Mouse (Mus musculus) embryo, embryonic 10.5 days (tissue): ENCODE results near the gene Cacng8.

Experiments used
- DNase-seq: peaks from one replicate; pipeline ENCODE4 v3.0.0-alpha.2; 2015; ENCODE audit warnings: low spot score

The Cacng8 gene

DNA sequence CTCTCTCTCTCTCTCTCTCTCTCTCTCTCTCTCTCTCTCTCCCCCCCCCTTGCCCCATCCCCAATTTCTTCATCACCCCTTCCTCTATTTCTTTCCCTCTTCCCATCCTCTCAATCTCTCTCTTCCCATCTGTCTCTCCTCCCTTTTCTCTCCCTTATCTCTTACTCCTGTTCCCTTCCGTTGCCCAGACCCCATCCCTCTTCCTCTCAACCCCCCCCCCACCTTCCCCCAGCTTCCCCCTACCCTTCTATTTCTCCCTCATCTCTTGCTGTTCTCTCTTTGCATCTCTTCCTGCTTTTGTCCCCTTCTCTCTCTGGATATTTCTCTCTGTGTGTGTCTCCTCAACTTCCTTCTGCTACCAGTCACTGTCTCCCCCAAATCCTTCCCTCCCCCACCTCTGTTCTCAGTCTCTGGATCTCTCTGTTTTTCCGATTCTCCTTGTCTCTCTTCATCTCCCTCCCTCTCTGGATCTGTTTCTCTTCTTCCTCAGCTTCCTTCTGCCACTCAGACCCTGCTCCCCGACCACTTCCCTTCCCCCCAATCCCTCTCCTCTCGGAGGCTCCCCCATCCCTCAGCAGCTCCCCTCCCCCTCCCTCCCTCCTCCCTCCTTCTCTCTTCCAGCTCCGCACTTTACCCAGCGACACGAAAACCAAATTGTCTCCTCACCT is at the start of gene Cacng8:
Gene Cacng8 (plus strand): TSS at position 271 of the 668 bp plus-strand sequence.
- DNase-seq = peak; percentile 42

DNA sequence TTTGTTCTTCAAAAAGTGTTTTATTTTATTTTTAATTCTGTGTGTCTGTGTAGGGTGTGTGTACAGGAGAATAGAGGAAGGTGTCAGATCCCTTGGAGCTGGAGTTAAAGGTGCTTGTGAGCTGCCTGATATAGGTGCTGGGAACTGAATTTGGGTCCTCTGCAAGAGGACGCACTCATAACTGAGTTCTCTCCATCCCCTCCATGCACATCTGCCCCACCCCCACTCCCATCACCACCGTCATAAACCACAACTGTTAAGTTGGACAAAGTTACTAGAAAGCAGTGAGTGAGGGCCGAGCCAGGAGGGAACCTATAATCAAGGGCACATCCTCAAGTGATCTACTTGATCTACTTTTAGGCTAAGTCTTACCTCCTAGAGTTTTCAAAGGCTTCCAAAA is 46.6 kb upstream of the Cacng8 start:
- DNase-seq = no peak

GRCm38 (mm10) chr7:3345301-3345700 is 45.2 kb upstream of the Cacng8 start:
- no peak for DNase-seq

DNA sequence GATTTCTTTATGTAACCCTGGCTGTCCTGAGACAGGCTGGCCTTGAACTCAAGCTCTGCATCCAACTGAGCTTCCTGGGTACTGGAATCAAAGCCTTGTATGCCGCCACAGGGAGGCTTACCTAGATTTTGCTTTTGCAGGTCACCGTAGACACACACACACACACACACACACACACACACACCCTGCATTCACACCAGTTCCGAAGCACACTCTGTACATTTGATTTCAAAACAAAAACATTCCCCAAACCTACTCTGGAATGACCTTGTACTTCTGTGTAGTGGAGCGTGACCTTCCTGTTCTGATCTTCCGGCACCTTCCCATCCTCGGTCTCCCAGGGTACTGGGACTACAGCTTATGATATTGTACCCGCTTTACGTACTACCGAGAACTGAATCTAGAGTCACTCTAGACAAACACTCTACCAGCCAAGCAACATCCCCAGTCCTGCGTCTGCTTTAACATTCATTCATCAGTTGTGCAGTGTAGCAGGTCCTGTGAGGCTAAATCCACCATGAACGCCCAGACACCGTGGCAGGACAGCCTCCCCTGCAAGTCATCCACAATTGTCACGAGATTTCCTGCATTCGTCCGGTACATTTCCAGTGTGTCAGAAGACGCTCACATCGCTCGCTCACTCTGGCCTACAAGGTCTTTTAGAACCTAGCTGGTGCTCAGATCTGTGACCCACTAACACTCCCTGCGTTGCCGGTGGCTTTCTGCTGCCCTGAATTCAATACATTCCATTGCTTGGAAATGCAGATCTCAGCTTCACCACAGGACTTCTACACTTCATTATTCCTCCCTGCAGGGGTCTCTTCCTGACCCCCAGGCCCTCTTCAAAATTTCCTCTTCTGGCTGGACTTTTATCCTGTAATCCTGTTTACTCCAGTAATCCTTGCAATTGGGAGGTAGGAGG is 42.9 kb upstream of the Cacng8 start:
- peak; percentile 19 for DNase-seq

- DNase-seq = no peak
Observed at GRCm38 (mm10) chr7:3348326-3348725, 42.2 kb upstream of the Cacng8 start.

- DNase-seq = no peak
Observed at GRCm38 (mm10) chr7:3349775-3350174, 40.7 kb upstream of the Cacng8 start.

GRCm38 (mm10) chr7:3351536-3351935 is 38.9 kb upstream of the Cacng8 start:
- no peak for DNase-seq

GRCm38 (mm10) chr7:3354850-3355249 is 35.6 kb upstream of the Cacng8 start:
- no peak for DNase-seq

DNA sequence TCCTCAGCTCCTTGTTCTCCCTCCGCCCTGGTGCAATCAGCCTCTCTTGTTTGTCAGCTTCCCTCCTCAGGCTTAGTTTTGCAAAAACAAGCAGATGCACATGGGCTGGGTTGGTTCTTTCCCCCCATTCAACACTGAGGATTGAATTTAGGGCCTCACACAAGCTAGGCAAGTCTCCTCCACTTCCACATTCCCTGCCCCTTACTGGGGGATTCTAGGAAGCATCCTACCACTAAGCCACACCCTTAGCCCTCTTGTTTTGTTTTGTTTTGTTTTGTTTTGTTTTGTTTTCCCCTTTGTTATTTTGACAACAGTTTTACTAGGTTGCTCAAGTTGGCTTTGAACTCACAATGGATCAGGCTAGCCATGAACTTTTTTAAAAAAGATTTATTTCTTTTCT is 29.8 kb upstream of the Cacng8 start:
- DNase-seq = no peak

DNA sequence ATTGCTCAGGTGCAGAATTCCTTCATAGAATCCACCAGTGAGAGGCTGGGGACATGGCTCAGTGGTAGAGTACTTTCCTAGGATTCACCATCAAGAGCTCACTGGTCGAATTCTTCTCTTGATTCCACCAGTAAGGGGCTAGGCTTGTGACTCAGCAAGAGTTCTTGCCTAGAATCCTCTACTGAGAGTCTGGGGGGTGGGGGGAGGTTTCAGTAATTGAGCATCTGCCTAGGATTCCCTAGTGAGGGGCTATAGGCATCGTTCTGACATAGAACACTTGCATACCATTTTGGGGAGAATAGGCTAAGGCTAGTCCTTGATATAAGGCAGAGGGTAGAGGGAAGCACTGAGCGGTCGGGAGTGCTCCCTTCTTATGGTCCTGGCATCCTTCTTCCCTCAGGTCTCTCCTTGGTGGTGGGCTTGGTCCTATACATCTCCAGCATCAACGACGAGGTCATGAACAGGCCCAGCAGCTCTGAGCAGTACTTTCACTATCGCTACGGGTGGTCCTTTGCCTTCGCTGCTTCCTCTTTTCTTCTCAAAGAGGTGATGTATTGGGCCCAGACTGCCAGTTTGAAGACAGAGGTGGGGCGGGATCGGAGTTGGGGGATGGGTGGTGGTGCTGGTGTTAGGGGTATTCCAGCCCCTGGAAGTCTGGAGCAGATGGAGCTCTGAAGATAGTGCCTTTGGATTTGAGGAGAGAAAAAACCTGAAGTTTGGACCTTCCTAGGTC is 24.8 kb upstream of the Cacng8 start:
- no peak for DNase-seq

DNA sequence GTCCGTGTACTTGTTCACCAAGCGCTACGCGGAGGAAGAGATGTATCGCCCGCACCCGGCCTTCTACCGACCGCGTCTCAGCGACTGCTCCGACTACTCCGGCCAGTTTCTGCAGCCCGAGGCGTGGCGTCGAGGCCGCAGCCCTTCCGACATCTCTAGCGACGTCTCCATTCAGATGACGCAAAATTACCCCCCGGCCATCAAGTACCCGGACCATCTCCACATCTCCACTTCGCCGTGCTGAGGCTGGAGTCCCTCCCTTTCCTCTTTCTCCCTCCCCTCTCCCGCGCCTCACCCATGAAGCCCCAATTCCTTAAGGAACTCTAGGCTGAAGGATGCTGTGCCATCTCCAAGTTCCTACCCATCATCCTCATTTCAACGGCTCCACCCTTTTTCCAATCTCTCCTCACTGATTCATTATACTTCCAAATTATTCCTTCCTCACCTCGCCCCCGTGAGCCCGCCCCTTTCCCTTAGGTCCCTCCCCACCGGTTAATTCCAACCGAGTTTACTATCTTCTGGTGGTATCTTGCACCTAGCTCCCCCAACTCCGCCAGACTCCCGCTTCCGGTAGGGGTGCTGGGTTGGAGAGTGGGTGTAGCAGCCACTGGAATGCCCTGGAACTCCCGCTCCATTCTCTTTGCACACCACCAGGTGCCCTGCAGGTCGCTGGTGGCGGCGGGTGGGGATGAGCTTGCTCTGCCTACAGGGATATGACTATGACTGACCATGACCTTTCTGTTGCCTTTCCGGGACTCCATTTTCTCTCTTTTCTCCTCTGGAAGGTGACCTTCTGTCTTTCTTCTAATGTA is 23.6 kb upstream of the Cacng8 start:
- DNase-seq = peak; percentile 8

GRCm38 (mm10) chr7:3367569-3367968 is 22.9 kb upstream of the Cacng8 start:
- no peak for DNase-seq

- no peak for DNase-seq
Observed at GRCm38 (mm10) chr7:3368311-3368710, 22.2 kb upstream of the Cacng8 start.

- DNase-seq = no peak
Observed at GRCm38 (mm10) chr7:3369189-3369588, 21.3 kb upstream of the Cacng8 start.

- no peak for DNase-seq
Observed at GRCm38 (mm10) chr7:3370407-3370806, 20.1 kb upstream of the Cacng8 start.

GRCm38 (mm10) chr7:3372376-3372775 is 18.1 kb upstream of the Cacng8 start:
- DNase-seq = no peak

GRCm38 (mm10) chr7:3373754-3374153 is 16.7 kb upstream of the Cacng8 start:
- DNase-seq = no peak

GRCm38 (mm10) chr7:3376831-3377230 is 13.7 kb upstream of the Cacng8 start:
- peak; percentile 57 for DNase-seq

GRCm38 (mm10) chr7:3382123-3382522 is 8.4 kb upstream of the Cacng8 start:
- no peak for DNase-seq

- DNase-seq = no peak
Observed at GRCm38 (mm10) chr7:3384807-3385319, 5.6 kb upstream of the Cacng8 start.

GRCm38 (mm10) chr7:3386036-3386730 is 4.3 kb upstream of the Cacng8 start:
- DNase-seq = no peak
